Mouse (Mus musculus): ENCODE results near the gene Jhy.

Jhy gene

GRCm38 (mm10) chr9:40858461-40859160, 105.3 kb downstream of the Jhy start:
- DNase-seq (ENCODE audit: low read depth, low spot score), result no peak

- no peak for DNase-seq (ENCODE audit: low read depth, low spot score)
Observed at GRCm38 (mm10) chr9:40851515-40851914, 112.4 kb downstream of the Jhy start.
